Mouse (Mus musculus) activated CD4-positive, CD25-positive, alpha-beta regulatory T cell, adult 9 weeks (primary cell): ENCODE data around the gene Caln1. TPM values are rescaled to one million over a fixed set of nuclear protein-coding genes. Genes with fewer than 3 reads are reported as not detected.

ENCODE experiments used
- polyA plus RNA-seq: library from polyadenylated mRNA; unstranded; fragments of 100-300 nt; shearing (Covaris generic); gene quantifications from one replicate; pipeline ENCODE4 v1.2.1, GENCODE M21; 2017

Gene Caln1
- not detected for polyA plus RNA-seq

DNA sequence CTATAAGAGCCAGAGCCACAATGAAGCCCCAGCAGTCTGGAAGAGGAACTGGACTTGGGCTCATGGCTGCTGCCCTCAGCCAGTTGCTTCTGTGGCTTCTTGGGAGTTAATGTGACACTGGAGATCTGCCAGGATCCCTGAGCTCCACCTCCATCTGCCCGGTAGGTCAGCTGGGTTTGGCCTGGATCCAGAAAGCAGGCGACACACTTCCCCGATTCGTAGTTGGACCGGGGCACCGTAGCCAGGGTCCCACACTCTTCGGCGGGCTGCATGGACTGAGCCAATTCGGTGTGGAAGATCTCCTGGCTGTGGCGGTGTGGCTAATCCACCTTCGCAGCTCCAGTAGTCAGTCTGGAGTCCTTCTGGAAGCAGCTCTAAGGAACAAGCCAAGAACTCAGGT lies at the start of gene Caln1:
Caln1 (plus strand) TSS at position 219 of the 400 bp plus-strand sequence.

GRCm38 (mm10) chr5:130384222-130384912 lies 15.1 kb downstream of the Caln1 start, which contains the start of gene A330070K13Rik:
Gene A330070K13Rik (minus strand): TSS chr5:130384631.

Other genes starting within 250 kb of the Caln1 start
- 5.8 TPM for gene Kctd7, start 224.6 kb upstream of the Caln1 start, polyA plus RNA-seq
- gene Rabgef1, start 197.7 kb upstream of the Caln1 start, polyA plus RNA-seq: 46.2 TPM
- gene Tmem248, start 152.4 kb upstream of the Caln1 start, polyA plus RNA-seq: 6.9 TPM
- gene Sbds, start 113.9 kb upstream of the Caln1 start, polyA plus RNA-seq: 104 TPM
- 42.6 TPM for gene Tyw1, start 113.8 kb upstream of the Caln1 start, polyA plus RNA-seq
- gene A330070K13Rik, start 15.2 kb downstream of the Caln1 start, polyA plus RNA-seq: not detected